Mouse (Mus musculus) CH12.LX (cell line): Measurements from ENCODE around the gene Usp12. TPM values are rescaled to one million over a fixed set of nuclear protein-coding genes. Genes with fewer than 3 reads are reported as not detected.

Experiments
- DNase-seq: peaks from one replicate; pipeline ENCODE4 v3.0.0-alpha.2; 2013; ENCODE audit errors: extremely low read depth
- H3K27ac ChIP-seq: 2 replicates; pipeline ENCODE4 v1.5.1; 2012; ENCODE audit warnings: low read depth, mild to moderate bottlenecking, control low read depth, moderate library complexity; ENCODE audit not compliant: insufficient read depth
- H3K27me3 ChIP-seq: replicated peaks from 2 replicates; pipeline ENCODE3; 2012; ENCODE audit warnings: inconsistent platforms
- H3K36me3 ChIP-seq, 2 experiments: replicated peaks in 1 of 2; 2 replicates each; pipeline versions ENCODE3 to v1.6.1; 2012; ENCODE audit warnings: inconsistent platforms in 1 of 2, low read length in 1 of 2, mild to moderate bottlenecking in 1 of 2, mixed read lengths in 1 of 2, moderate library complexity in 1 of 2; ENCODE audit not compliant: control insufficient read depth in 1 of 2, insufficient read depth in 1 of 2
- H3K4me1 ChIP-seq, 2 experiments: 2 replicates each; pipeline ENCODE4 v1.6.1; 2012; ENCODE audit warnings: inconsistent platforms in 1 of 2, moderate library complexity in 1 of 2; ENCODE audit not compliant: insufficient read depth in 2 of 2, control insufficient read depth in 1 of 2
- H3K4me2 ChIP-seq: 2 replicates; pipeline ENCODE4 v1.6.1; 2012; ENCODE audit warnings: low read depth, mild to moderate bottlenecking, control low read depth; ENCODE audit not compliant: poor library complexity, insufficient read depth, severe bottlenecking
- H3K4me3 ChIP-seq, 3 experiments: fragments of 150-350 bp in 1 of 3; sonication (generic) in 1 of 3; replicated peaks in 1 of 3; 2 replicates each; pipeline versions ENCODE3 to v1.5.1; 2011 to 2012; ENCODE audit warnings: low read depth in 2 of 3, low read length in 2 of 3, mild to moderate bottlenecking in 2 of 3, moderate library complexity in 2 of 3, control low read depth in 1 of 3, improper control_type of control experiment in 1 of 3, inconsistent platforms in 1 of 3, mixed read lengths in 1 of 3; ENCODE audit not compliant: poor library complexity in 1 of 3
- H3K79me2 ChIP-seq: replicated peaks from 2 replicates; pipeline ENCODE4 v1.6.1; 2012; ENCODE audit warnings: mild to moderate bottlenecking, moderate library complexity; ENCODE audit not compliant: control insufficient read depth, poor library complexity, insufficient read depth, severe bottlenecking; ENCODE audit errors: extremely low read depth
- H3K9ac ChIP-seq: 2 replicates; pipeline ENCODE4 v1.6.1; 2012; ENCODE audit warnings: low read depth, mild to moderate bottlenecking, control low read depth, moderate library complexity; ENCODE audit not compliant: insufficient read depth
- H3K9me3 ChIP-seq: replicated peaks from 2 replicates; pipeline ENCODE3; 2012; ENCODE audit warnings: low read length, inconsistent platforms, mixed read lengths
- BHLHE40 ChIP-seq: IDR thresholded peaks from 2 replicates; pipeline ENCODE4 v1.6.1; 2011; ENCODE audit warnings: mild to moderate bottlenecking, low read depth, low read length, improper control_type of control experiment
- CHD1 ChIP-seq: IDR thresholded peaks from 2 replicates; pipeline ENCODE4 v1.6.1; 2012; ENCODE audit warnings: low read depth, low read length, improper control_type of control experiment, inconsistent platforms
- CHD2 ChIP-seq: IDR thresholded peaks from 2 replicates; pipeline ENCODE4 v1.6.1; 2011; ENCODE audit warnings: low read length, improper control_type of control experiment
- CTCF ChIP-seq, 2 experiments: IDR thresholded peaks in 1 of 2; conservative IDR thresholded peaks in 1 of 2; 2 replicates each; pipeline ENCODE4 v1.5.1; 2011 to 2012; ENCODE audit warnings: low read depth in 2 of 2, low read length in 2 of 2, improper control_type of control experiment in 1 of 2, inconsistent platforms in 1 of 2, mild to moderate bottlenecking in 1 of 2, moderate library complexity in 1 of 2
- E2F4 ChIP-seq: IDR thresholded peaks from 2 replicates; pipeline ENCODE4 v1.6.1; 2011; ENCODE audit warnings: low read depth, low read length, improper control_type of control experiment; ENCODE audit not compliant: insufficient replicate concordance
- ELF1 ChIP-seq: IDR thresholded peaks from 2 replicates; pipeline ENCODE4 v1.6.1; 2014; ENCODE audit warnings: low read depth, mild to moderate bottlenecking, inconsistent platforms, low read length, improper control_type of control experiment
- EP300 ChIP-seq: IDR thresholded peaks from 2 replicates; pipeline ENCODE4 v1.6.1; 2011; ENCODE audit warnings: low read length, improper control_type of control experiment
- ETS1 ChIP-seq: conservative IDR thresholded peaks from 2 replicates; pipeline ENCODE4 v1.6.1; 2012; ENCODE audit warnings: low read depth, mild to moderate bottlenecking, inconsistent platforms, low read length, improper control_type of control experiment, moderate library complexity
- GABPA ChIP-seq: IDR thresholded peaks from 2 replicates; pipeline ENCODE4 v1.6.1; 2012; ENCODE audit warnings: low read depth, low read length, improper control_type of control experiment, inconsistent platforms; ENCODE audit not compliant: insufficient replicate concordance
- HCFC1 ChIP-seq: IDR thresholded peaks from 2 replicates; pipeline ENCODE4 v1.6.1; 2012; ENCODE audit warnings: low read depth, mild to moderate bottlenecking, inconsistent platforms, low read length, improper control_type of control experiment
- IRF4 ChIP-seq: IDR thresholded peaks from 2 replicates; pipeline ENCODE4 v1.6.1; 2014; ENCODE audit warnings: low read depth, mild to moderate bottlenecking, inconsistent platforms, low read length, improper control_type of control experiment
- JUN ChIP-seq: IDR thresholded peaks from 2 replicates; pipeline ENCODE4 v1.6.1; 2011; ENCODE audit warnings: low read depth, mild to moderate bottlenecking, low read length, improper control_type of control experiment, moderate library complexity; ENCODE audit not compliant: insufficient read depth
- JUND ChIP-seq: conservative IDR thresholded peaks from 2 replicates; pipeline ENCODE4 v1.6.1; 2011; ENCODE audit warnings: low read depth, low read length, improper control_type of control experiment
- KAT2A ChIP-seq: IDR thresholded peaks from 2 replicates; pipeline ENCODE4 v1.6.1; 2012; ENCODE audit warnings: low read length, improper control_type of control experiment, inconsistent platforms; ENCODE audit not compliant: insufficient replicate concordance
- MAFK ChIP-seq: IDR thresholded peaks from 2 replicates; pipeline ENCODE4 v1.6.1; 2011; ENCODE audit warnings: low read length, improper control_type of control experiment; ENCODE audit not compliant: insufficient replicate concordance
- MAX ChIP-seq: IDR thresholded peaks from 2 replicates; pipeline ENCODE4 v1.6.1; 2011; ENCODE audit warnings: low read length, improper control_type of control experiment
- MAZ ChIP-seq: IDR thresholded peaks from 2 replicates; pipeline ENCODE4 v1.6.1; 2012; ENCODE audit warnings: low read depth, mild to moderate bottlenecking, inconsistent platforms, low read length, improper control_type of control experiment, moderate library complexity
- MEF2A ChIP-seq: IDR thresholded peaks from 2 replicates; pipeline ENCODE4 v1.6.1; 2014; ENCODE audit warnings: low read depth, mild to moderate bottlenecking, inconsistent platforms, low read length, improper control_type of control experiment, borderline replicate concordance
- MXI1 ChIP-seq: IDR thresholded peaks from 2 replicates; pipeline ENCODE4 v1.6.1; 2011; ENCODE audit warnings: mild to moderate bottlenecking, low read depth, low read length, improper control_type of control experiment
- MYC ChIP-seq: IDR thresholded peaks from 2 replicates; pipeline ENCODE4 v1.6.1; 2011; ENCODE audit warnings: low read depth, mild to moderate bottlenecking, improper control_type of control experiment, low read length
- NELFE ChIP-seq: IDR thresholded peaks from 2 replicates; pipeline ENCODE4 v1.6.1; 2011; ENCODE audit warnings: low read depth, low read length, improper control_type of control experiment
- NRF1 ChIP-seq: IDR thresholded peaks from 2 replicates; pipeline ENCODE4 v1.6.1; 2014; ENCODE audit warnings: low read depth, mild to moderate bottlenecking, inconsistent platforms, low read length, improper control_type of control experiment, moderate library complexity
- PAX5 ChIP-seq: IDR thresholded peaks from 2 replicates; pipeline ENCODE4 v1.6.1; 2012; ENCODE audit warnings: low read length, inconsistent platforms, mixed read lengths
- POLR2A ChIP-seq: IDR thresholded peaks from 2 replicates; pipeline ENCODE4 v1.6.1; 2011; ENCODE audit warnings: low read depth, mild to moderate bottlenecking, improper control_type of control experiment, low read length
- POLR2AphosphoS2 ChIP-seq: IDR thresholded peaks from 2 replicates; pipeline ENCODE4 v1.6.1; 2011; ENCODE audit warnings: low read depth, low read length, improper control_type of control experiment
- RAD21 ChIP-seq: IDR thresholded peaks from 2 replicates; pipeline ENCODE4 v1.6.1; 2011; ENCODE audit warnings: low read depth, mild to moderate bottlenecking, low read length, improper control_type of control experiment, moderate library complexity
- RCOR1 ChIP-seq: conservative IDR thresholded peaks from 2 replicates; pipeline ENCODE4 v1.6.1; 2012; ENCODE audit warnings: low read depth, mild to moderate bottlenecking, inconsistent platforms, low read length, improper control_type of control experiment
- SIN3A ChIP-seq: IDR thresholded peaks from 2 replicates; pipeline ENCODE4 v1.6.1; 2012; ENCODE audit warnings: low read length, improper control_type of control experiment, inconsistent platforms
- SMC3 ChIP-seq: IDR thresholded peaks from 2 replicates; pipeline ENCODE4 v1.6.1; 2011; ENCODE audit warnings: low read depth, low read length, improper control_type of control experiment
- TBP ChIP-seq: conservative IDR thresholded peaks from 2 replicates; pipeline ENCODE4 v1.6.1; 2011; ENCODE audit warnings: low read depth, low read length, improper control_type of control experiment
- TCF12 ChIP-seq: IDR thresholded peaks from 2 replicates; pipeline ENCODE4 v1.6.1; 2014; ENCODE audit warnings: low read depth, mild to moderate bottlenecking, inconsistent platforms, low read length, improper control_type of control experiment
- UBTF ChIP-seq: IDR thresholded peaks from 2 replicates; pipeline ENCODE4 v1.6.1; 2012; ENCODE audit warnings: low read depth, mild to moderate bottlenecking, inconsistent platforms, low read length, improper control_type of control experiment, moderate library complexity
- USF1 ChIP-seq: IDR thresholded peaks from 2 replicates; pipeline ENCODE4 v1.6.1; 2014; ENCODE audit warnings: low read depth, mild to moderate bottlenecking, inconsistent platforms, low read length, improper control_type of control experiment
- USF2 ChIP-seq: conservative IDR thresholded peaks from 2 replicates; pipeline ENCODE4 v1.6.1; 2011; ENCODE audit warnings: low read depth, low read length, improper control_type of control experiment
- ZC3H11A ChIP-seq: IDR thresholded peaks from 2 replicates; pipeline ENCODE4 v1.6.1; 2012; ENCODE audit warnings: low read depth, mild to moderate bottlenecking, inconsistent platforms, low read length, improper control_type of control experiment
- ZKSCAN1 ChIP-seq: IDR thresholded peaks from 2 replicates; pipeline ENCODE4 v1.6.1; 2012; ENCODE audit warnings: low read depth, inconsistent platforms, low read length, improper control_type of control experiment, borderline replicate concordance
- ZMIZ1 ChIP-seq: IDR thresholded peaks from 2 replicates; pipeline ENCODE4 v1.6.1; 2012; ENCODE audit warnings: low read depth, mild to moderate bottlenecking, inconsistent platforms, low read length, improper control_type of control experiment
- ZNF384 ChIP-seq: IDR thresholded peaks from 2 replicates; pipeline ENCODE4 v1.6.1; 2012; ENCODE audit warnings: low read depth, low read length, improper control_type of control experiment, inconsistent platforms
- dilution Hi-C: fragments of 300-500 bp; cut with MboI; formaldehyde crosslinking; loops from 2 replicates; pipeline ENCODE4 v1.14.3; 2020; ENCODE audit warnings: low sequenced_read_pairs; ENCODE audit not compliant: extremely low pct_unique_long_range_greater_than_20kb, extremely low pct_ligation_motif_present
- in situ Hi-C: fragments of 300-500 bp; cut with MboI; formaldehyde crosslinking; loops from 3 replicates; pipeline ENCODE4 v1.14.3; 2019; ENCODE audit warnings: low sequenced_read_pairs, low pct_ligation_motif_present, low pct_unique_long_range_greater_than_20kb, mixed read lengths
- polyA plus RNA-seq: library from polyadenylated mRNA; unstranded; fragments of >175 nt; gene quantifications from 2 replicates; pipeline ENCODE4 v1.2.1, GENCODE M21; 2012; ENCODE audit warnings: low read depth; ENCODE audit not compliant: insufficient read length
- total RNA-seq, 2 experiments: library from RNA; depleted of rRNA; stranded (reverse); fragments of 300-350 nt in 1 of 2; fragments of >200 nt in 1 of 2; gene quantifications; 2 replicates each; pipeline ENCODE4 v1.2.3; 2012 to 2014

The Usp12 gene
- total and polyA plus RNA-seq, 3 experiments, result 7.8 to 17.8 (median 10.1) TPM

DNA sequence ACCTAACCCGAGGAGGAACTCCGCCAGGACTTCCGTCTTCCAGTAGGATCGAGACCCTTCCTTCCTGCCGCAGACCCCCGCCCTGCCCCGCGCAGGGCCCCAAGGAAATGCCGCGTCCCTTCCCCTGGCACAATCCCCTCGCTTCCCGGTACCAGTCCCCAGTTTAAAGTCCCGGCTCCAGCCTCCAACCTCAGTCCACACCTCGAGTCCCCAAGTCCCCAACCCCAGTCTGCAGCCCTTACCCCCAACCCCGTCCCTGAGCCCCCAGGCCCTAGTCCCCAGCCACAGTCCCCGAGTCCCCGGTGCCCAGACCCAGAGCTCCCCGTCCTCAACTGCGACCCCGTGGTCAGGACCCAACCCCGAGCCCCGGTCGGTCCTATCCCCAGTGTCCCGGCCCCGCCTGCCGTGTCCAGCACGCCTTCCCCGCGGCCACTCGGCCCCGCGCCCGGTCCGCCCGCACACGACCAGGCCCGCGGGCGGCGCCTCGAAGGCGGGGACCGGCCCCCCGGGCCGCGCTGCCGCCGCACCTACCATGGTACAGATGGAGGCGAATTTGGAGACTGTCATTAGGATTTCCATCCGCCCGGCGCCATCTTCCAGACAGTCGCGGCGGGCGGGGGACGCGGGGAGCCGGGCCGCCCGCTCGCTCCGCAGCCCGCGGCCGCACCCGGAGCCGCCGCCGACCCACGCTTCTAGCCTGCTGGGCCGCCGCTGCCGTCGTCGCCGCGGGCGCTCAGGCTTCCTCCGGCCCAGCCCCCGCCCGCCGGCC is 538 bp downstream of the Usp12 start:
- peaks cover 2% of the 10 kb centered on the region for H3K27me3 ChIP-seq
- dilution Hi-C loops, result no loop called here

DNA sequence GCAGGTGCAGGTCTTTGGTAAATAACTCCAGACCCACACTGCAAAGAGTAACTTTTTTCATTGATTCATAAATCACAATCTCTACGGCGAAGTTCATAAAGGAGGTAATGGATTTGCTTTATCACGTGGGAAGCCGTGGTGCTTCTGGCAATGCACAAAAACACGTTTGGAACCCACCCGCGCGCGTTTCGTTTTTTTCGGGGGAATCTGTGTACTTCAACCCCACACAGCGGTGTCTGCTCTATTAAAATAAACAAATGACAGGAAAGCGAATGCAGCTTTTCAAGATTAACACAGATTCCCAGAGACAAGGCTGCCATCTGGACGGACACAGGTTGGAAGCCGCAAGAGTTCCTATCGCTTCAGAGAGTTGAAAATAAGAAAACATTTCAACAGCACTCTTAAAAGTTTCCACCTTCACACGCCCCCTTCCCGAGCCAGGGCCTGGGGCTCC is 1.1 kb downstream of the Usp12 start:
- dilution Hi-C loops, result no loop called here
- H3K4me1 ChIP-seq, result peaks cover 10 to 34% of the 10 kb centered on the region in 2 experiments
- peak overlapping the region; percentile 76 for H3K4me2 ChIP-seq
- H3K27ac ChIP-seq, result no peak overlapping the region
- H3K4me3 ChIP-seq, result peak overlapping the region; percentile 67 to 97 (median 83)
- H3K27me3 ChIP-seq, result peaks cover 2% of the 10 kb centered on the region
- H3K9me3 ChIP-seq, result no peaks in the 10 kb centered on the region
- DNase-seq, result no peak
- H3K79me2 ChIP-seq, result peaks cover 9% of the 10 kb centered on the region
- peak overlapping the region; percentile 91 for H3K9ac ChIP-seq
- H3K36me3 ChIP-seq, result peaks cover 0 to 7% of the 10 kb centered on the region in 2 experiments
- in situ Hi-C loops, result no loop called here
- TF ChIP-seq ZKSCAN1 (no peak), USF1 (no peak), ZMIZ1 (no peak), USF2 (no peak), MAFK (no peak), ZC3H11A (no peak), GABPA (no peak), POLR2A (no peak), ZNF384 (no peak), NELFE (no peak), EP300 (no peak), JUND (no peak), SIN3A (no peak; the same call in 1 of the 2 replicates), RCOR1 (no peak), MAZ (no peak), TCF12 (no peak), UBTF (no peak), PAX5 (no peak), KAT2A (no peak), CTCF (conservative IDR thresholded peaks at IDR 0.05 in 1 of 2, IDR thresholded peaks at IDR 0.05 in 1 of 2; ENCODE audit: low read depth in 2 of 2, low read length in 2 of 2) (no peak)

More for the DNA sequence above, 538 bp downstream of the Usp12 start:
- in situ Hi-C loops, result no loop called here
- Histone ChIP-seq H3K27ac (no peak overlapping the region), H3K9ac (peak overlapping the region; percentile 91), H3K36me3 (peaks cover 0 to 7% of the 10 kb centered on the region in 2 experiments), H3K79me2 (peaks cover 9% of the 10 kb centered on the region), H3K4me1 (peaks cover 10 to 34% of the 10 kb centered on the region in 2 experiments), H3K4me2 (peak overlapping the region; percentile 76), H3K9me3 (no peaks in the 10 kb centered on the region), H3K4me3 (peak overlapping the region; percentile 67 to 97 (median 83))
- DNase-seq, result peak; percentile 17
- TF ChIP-seq PAX5 (no peak), SIN3A (peak; percentile 64), ETS1 (no peak), UBTF (0 out of 2 replicates have a peak, but pooled peaks have one; percentile 67), CHD2 (no peak), POLR2A (peak; percentile 50; the same call in 1 of the 2 replicates), E2F4 (no peak), NRF1 (no peak), ZNF384 (no peak), IRF4 (no peak), ZC3H11A (no peak), JUN (no peak), SMC3 (no peak), TBP (no peak), BHLHE40 (no peak), MAX (no peak), KAT2A (no peak), RAD21 (no peak), GABPA (no peak), POLR2AphosphoS2 (no peak), ZKSCAN1 (no peak), USF1 (no peak), MEF2A (no peak), CHD1 (no peak), CTCF (conservative IDR thresholded peaks at IDR 0.05 in 1 of 2, IDR thresholded peaks at IDR 0.05 in 1 of 2; ENCODE audit: low read depth in 2 of 2, low read length in 2 of 2) (no peak), JUND (no peak), MYC (no peak), ELF1 (no peak), MAFK (no peak), MXI1 (peak; percentile 60), RCOR1 (no peak), HCFC1 (no peak)
